Mouse (Mus musculus) myocyte (in vitro differentiated cells): ENCODE results near the gene Bhlhe40. TPM values are rescaled to one million over a fixed set of nuclear protein-coding genes. Genes with fewer than 3 reads are reported as not detected.

Source experiments
- H3K27me3 ChIP-seq: one replicate; pipeline ENCODE4 v1.6.1; 2011; ENCODE audit not compliant: control insufficient read depth, insufficient read depth, insufficient read length
- H3K36me3 ChIP-seq: one replicate; pipeline ENCODE4 v1.6.1; 2011; ENCODE audit not compliant: control insufficient read depth, insufficient read depth
- H3K4me2 ChIP-seq: one replicate; pipeline ENCODE4 v1.6.1; 2011; ENCODE audit warnings: low read depth, control low read depth
- H3K4me3 ChIP-seq: one replicate; pipeline ENCODE4 v1.5.1; 2011; ENCODE audit warnings: mild to moderate bottlenecking, control low read depth, moderate library complexity
- H3K79me2 ChIP-seq: one replicate; pipeline ENCODE4 v1.6.1; 2011; ENCODE audit not compliant: control insufficient read depth, insufficient read depth
- H3ac ChIP-seq: one replicate; pipeline ENCODE4 v1.6.1; 2011; ENCODE audit not compliant: control insufficient read depth, insufficient read length
- CEBPB ChIP-seq: IDR thresholded peaks from 2 replicates; pipeline ENCODE4 v1.6.1; 2011; ENCODE audit warnings: mild to moderate bottlenecking, moderate library complexity; ENCODE audit not compliant: poor library complexity, insufficient read depth, severe bottlenecking
- E2F4 ChIP-seq: IDR thresholded peaks from one replicate; pipeline ENCODE4 v1.6.1; 2011; ENCODE audit warnings: mild to moderate bottlenecking, control low read depth, moderate library complexity; ENCODE audit not compliant: insufficient read depth
- MAX ChIP-seq: IDR thresholded peaks from one replicate; pipeline ENCODE4 v1.6.1; 2011; ENCODE audit warnings: low read depth, mild to moderate bottlenecking, control low read depth
- MYOD1 ChIP-seq, 3 experiments: IDR thresholded peaks; one replicate each; pipeline ENCODE4 v1.6.1; 2011; ENCODE audit warnings: control low read depth in 2 of 3, low read depth in 2 of 3, mild to moderate bottlenecking in 2 of 3, moderate library complexity in 1 of 3; ENCODE audit not compliant: insufficient read length in 2 of 3, control insufficient read depth in 1 of 3
- MYOG ChIP-seq, 3 experiments: IDR thresholded peaks; one replicate each; pipeline ENCODE4 v1.6.1; 2011; ENCODE audit warnings: control low read depth in 2 of 3, low read depth in 2 of 3, mild to moderate bottlenecking in 2 of 3; ENCODE audit not compliant: insufficient read length in 2 of 3, control insufficient read depth in 1 of 3, insufficient read depth in 1 of 3
- POLR2A ChIP-seq: IDR thresholded peaks from one replicate; pipeline ENCODE4 v1.6.1; 2011; ENCODE audit warnings: low read depth, mild to moderate bottlenecking, control low read depth, moderate library complexity; ENCODE audit not compliant: insufficient read length
- POLR2AphosphoS2 ChIP-seq: IDR thresholded peaks from one replicate; pipeline ENCODE4 v1.6.1; 2011; ENCODE audit warnings: low read depth, control low read depth; ENCODE audit not compliant: insufficient read length
- REST ChIP-seq: IDR thresholded peaks from one replicate; pipeline ENCODE4 v1.6.1; 2011; ENCODE audit warnings: mild to moderate bottlenecking, control low read depth, moderate library complexity; ENCODE audit not compliant: insufficient read depth, insufficient read length
- SRF ChIP-seq: IDR thresholded peaks from one replicate; pipeline ENCODE4 v1.6.1; 2011; ENCODE audit warnings: low read depth; ENCODE audit not compliant: control insufficient read depth, insufficient read length
- TCF12 ChIP-seq: IDR thresholded peaks from one replicate; pipeline ENCODE4 v1.6.1; 2011; ENCODE audit warnings: mild to moderate bottlenecking, control low read depth; ENCODE audit not compliant: poor library complexity, insufficient read depth, severe bottlenecking
- TCF3 ChIP-seq: IDR thresholded peaks from one replicate; pipeline ENCODE4 v1.6.1; 2011; ENCODE audit warnings: low read depth, control low read depth; ENCODE audit not compliant: insufficient read length
- USF1 ChIP-seq: IDR thresholded peaks from one replicate; pipeline ENCODE4 v1.6.1; 2011; ENCODE audit warnings: low read depth, mild to moderate bottlenecking, control low read depth, moderate library complexity
- polyA plus RNA-seq: library from polyadenylated mRNA; unstranded; fragments of >200 nt; fragmentation: generic; extraction: Trizol; gene quantifications from one replicate; pipeline ENCODE4 v1.2.1, GENCODE M21; 2012; ENCODE audit warnings: missing spikeins

Gene Bhlhe40
- polyA plus RNA-seq, 1 experiment: 120 TPM

DNA sequence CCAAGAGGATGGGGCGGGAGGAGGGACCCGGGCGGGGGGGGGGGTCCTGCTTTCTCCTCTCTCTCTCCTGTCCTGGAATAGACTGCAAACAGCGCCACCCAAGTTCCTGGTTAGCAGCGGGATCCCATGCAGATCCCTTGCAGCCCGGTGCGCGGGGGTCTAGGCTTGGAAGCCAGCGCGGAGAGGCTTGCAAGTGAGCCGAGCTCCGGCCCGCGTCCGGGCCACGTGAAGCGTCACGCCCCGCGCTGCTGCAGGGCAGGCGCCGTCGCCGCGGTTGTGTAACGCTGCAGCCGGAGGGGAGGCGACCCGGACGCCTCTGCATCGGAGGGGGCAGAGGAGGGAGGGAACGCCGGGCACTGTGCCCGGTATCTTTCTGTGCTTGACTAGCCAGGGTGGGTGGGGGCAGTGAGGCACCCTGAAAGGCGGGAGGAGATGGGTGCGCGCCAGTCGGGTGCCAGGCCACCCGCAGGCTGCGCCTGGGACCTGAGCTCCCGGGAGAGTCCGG is 1.2 kb upstream of the Bhlhe40 start:
- H3K79me2 ChIP-seq: peaks cover 38% of the 10 kb centered on the region
- peak; percentile 72 for TF ChIP-seq POLR2A
- TF ChIP-seq USF1: peak; percentile 44
- TF ChIP-seq TCF12: no peak
- peak; percentile 77 for TF ChIP-seq CEBPB
- peak in 1 of 3 experiments; percentile 70 for TF ChIP-seq MYOD1 (IDR thresholded peaks at IDR 0.05; ENCODE audit: control insufficient read depth in 1 of 3, insufficient read length in 2 of 3, low read depth in 2 of 3)
- peak; percentile 73 for TF ChIP-seq POLR2AphosphoS2
- peak; percentile 24 for TF ChIP-seq E2F4
- no peak for TF ChIP-seq REST
- TF ChIP-seq MYOG (IDR thresholded peaks at IDR 0.05; ENCODE audit: control insufficient read depth in 1 of 3, insufficient read depth in 1 of 3, insufficient read length in 2 of 3, low read depth in 2 of 3): peak in 1 of 3 experiments; percentile 79
- TF ChIP-seq SRF: no peak
- TF ChIP-seq MAX: no peak
- TF ChIP-seq TCF3: peak; percentile 61
- H3K27me3 ChIP-seq: no peaks in the 10 kb centered on the region
- peaks cover 25% of the 10 kb centered on the region for H3K36me3 ChIP-seq
- peak overlapping the region; percentile 94 for H3K4me2 ChIP-seq
- H3ac ChIP-seq: peak overlapping the region; percentile 44
- peak overlapping the region; percentile 95 for H3K4me3 ChIP-seq

DNA sequence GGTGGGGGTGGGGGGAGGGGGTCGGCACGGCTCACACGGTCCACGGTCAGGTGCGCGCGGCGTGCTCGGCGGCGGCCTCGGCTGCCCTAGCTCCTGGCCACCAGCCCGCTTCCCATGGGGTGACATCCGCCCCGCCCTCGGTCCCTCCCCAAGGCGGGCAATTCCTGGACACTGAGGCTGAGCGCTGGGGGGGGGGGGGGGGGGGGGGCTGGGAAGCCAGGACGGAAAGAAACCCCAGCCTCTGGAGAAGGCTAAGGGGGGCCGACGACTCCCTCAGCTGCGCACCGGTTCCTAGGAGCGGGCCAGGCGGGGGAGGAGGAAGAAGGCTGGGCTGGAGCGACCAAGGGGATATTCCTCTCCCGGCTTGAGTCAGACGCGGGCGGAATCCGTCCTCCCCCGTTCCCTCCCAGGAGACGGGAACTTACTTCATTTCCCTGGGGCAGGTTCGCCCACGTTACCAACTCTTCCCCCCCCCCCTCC is 663 bp upstream of the Bhlhe40 start:
- Histone ChIP-seq H3K4me2 (peak overlapping the region; percentile 15), H3K36me3 (peaks cover 29% of the 10 kb centered on the region), H3K79me2 (peaks cover 43% of the 10 kb centered on the region), H3K4me3 (peak overlapping the region; percentile 95), H3ac (peak overlapping the region; percentile 44), H3K27me3 (no peaks in the 10 kb centered on the region)
- TF ChIP-seq MAX: no peak
- peak; percentile 7 for TF ChIP-seq TCF3
- no peak for TF ChIP-seq USF1
- TF ChIP-seq MYOG (IDR thresholded peaks at IDR 0.05; ENCODE audit: control insufficient read depth in 1 of 3, insufficient read depth in 1 of 3, insufficient read length in 2 of 3, low read depth in 2 of 3): peak in 1 of 3 experiments; percentile 49
- peak in 2 of 3 experiments; percentile 9 to 50 for TF ChIP-seq MYOD1 (IDR thresholded peaks at IDR 0.05; ENCODE audit: control insufficient read depth in 1 of 3, insufficient read length in 2 of 3, low read depth in 2 of 3)
- TF ChIP-seq REST: no peak
- peak; percentile 8 for TF ChIP-seq POLR2AphosphoS2
- no peak for TF ChIP-seq E2F4
- TF ChIP-seq CEBPB: no peak
- TF ChIP-seq SRF: no peak
- TF ChIP-seq POLR2A: peak; percentile 45
- TF ChIP-seq TCF12: no peak

DNA sequence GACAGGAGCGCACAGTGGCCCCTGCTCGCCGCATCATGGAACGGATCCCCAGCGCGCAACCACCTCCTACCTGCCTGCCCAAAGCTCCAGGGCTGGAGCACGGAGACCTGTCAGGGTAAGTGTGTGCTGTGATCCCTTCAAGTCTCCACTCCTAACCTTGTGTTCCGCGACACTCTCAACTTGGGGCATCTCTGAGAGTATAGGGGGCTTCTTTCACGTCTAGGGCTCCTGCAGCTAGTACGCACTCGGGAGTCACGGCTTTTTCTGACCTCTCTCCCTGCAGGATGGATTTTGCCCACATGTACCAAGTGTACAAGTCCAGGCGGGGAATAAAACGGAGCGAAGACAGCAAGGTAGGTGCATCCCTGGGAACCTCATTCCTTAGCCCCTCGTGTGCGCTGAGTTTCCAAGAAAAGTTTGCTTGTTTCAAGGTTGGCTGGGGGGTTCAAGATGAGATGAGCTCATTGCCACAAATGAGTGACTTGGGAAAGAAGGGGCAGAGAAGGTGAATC is 505 bp downstream of the Bhlhe40 start:
- H3K4me3 ChIP-seq: peak overlapping the region; percentile 95
- TF ChIP-seq CEBPB (no peak), POLR2AphosphoS2 (peak; percentile 8)
- H3ac ChIP-seq: peak overlapping the region; percentile 44
- H3K79me2 ChIP-seq: peaks cover 52% of the 10 kb centered on the region
- peak overlapping the region; percentile 46 for H3K4me2 ChIP-seq
- peaks cover 37% of the 10 kb centered on the region for H3K36me3 ChIP-seq
- H3K27me3 ChIP-seq: no peaks in the 10 kb centered on the region

DNA sequence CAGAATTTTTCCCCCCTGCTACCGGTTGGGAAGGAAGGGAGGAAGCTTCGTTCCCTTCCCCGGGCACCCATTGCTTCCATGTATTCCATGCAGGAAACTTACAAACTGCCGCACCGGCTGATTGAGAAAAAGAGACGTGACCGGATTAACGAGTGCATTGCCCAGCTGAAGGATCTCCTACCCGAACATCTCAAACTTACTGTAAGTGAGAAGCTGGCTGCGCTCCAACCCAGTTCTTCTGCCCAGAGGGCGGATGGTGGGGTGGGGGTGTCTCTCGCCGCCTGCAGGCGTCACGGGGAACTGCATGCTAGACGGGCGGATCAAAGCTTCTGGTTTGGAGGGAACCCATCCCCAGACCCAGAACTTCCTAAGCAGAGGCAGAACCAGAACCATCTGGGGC is 983 bp downstream of the Bhlhe40 start:
- Histone ChIP-seq H3K36me3 (peaks cover 41% of the 10 kb centered on the region), H3ac (peak overlapping the region; percentile 44), H3K4me2 (peak overlapping the region; percentile 97), H3K27me3 (no peaks in the 10 kb centered on the region), H3K79me2 (peaks cover 56% of the 10 kb centered on the region), H3K4me3 (peak overlapping the region; percentile 95)
- TF ChIP-seq USF1 (no peak), MAX (no peak), POLR2A (peak; percentile 41), MYOG (IDR thresholded peaks at IDR 0.05; ENCODE audit: control insufficient read depth in 1 of 3, insufficient read depth in 1 of 3, insufficient read length in 2 of 3, low read depth in 2 of 3) (peak in 1 of 3 experiments; percentile 26), CEBPB (no peak), POLR2AphosphoS2 (peak; percentile 79)

DNA sequence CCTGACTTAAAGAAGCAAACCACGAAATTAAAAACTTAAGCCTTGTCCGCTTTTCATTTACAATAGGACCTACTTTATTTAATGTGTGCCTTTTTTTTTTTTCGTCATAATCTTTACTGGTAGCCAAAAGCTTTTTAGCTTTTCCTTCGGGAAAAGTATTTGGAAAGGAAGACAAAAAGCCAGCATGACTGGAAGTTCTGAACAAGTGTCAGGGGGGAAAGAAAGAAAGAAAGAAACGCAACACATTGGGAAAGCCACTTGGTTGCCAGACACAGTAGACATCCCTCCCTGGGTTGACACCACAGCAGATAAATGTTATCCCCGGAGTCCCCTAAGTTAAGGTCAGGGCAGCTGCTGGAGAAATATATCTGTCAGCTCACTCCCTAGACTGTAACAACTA is 1.5 kb downstream of the Bhlhe40 start:
- H3K4me2 ChIP-seq: peak overlapping the region; percentile 97
- peak overlapping the region; percentile 44 for H3ac ChIP-seq
- H3K4me3 ChIP-seq: peak overlapping the region; percentile 95
- no peaks in the 10 kb centered on the region for H3K27me3 ChIP-seq
- peaks cover 46% of the 10 kb centered on the region for H3K36me3 ChIP-seq
- H3K79me2 ChIP-seq: peaks cover 60% of the 10 kb centered on the region
- TF ChIP-seq MYOD1 (IDR thresholded peaks at IDR 0.05; ENCODE audit: control insufficient read depth in 1 of 3, insufficient read length in 2 of 3, low read depth in 2 of 3) (peak in 1 of 3 experiments; percentile 24), USF1 (no peak)
